Mouse (Mus musculus): Measurements from ENCODE around the gene Zcchc24. TPM values are rescaled to one million over a fixed set of nuclear protein-coding genes. Genes with fewer than 3 reads are reported as not detected.
A peak's percentile ranks its signal among the peaks of the same experiment; 100 is the strongest.

Gene Zcchc24
- polyA plus RNA-seq, 1 experiment = 34.8 TPM

DNA sequence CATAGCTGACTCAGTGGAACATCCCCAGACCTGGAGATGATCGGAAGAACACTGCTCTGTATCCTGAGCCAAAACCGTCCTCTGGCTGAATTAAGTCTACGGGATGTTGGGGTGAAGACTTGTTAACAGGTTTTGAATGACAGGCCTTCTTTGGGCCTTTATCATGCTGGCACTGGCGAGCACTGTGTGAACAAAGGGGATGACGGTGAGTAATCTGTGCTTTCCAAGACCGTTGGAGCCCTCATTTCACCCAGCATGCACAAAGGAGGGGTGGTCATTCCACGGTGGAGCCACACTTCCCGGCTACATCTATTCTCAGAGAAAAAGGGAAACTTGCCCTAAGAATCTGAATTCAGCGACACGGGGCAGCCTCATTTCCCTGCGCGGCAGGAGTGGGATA, 3.7 kb downstream of the Zcchc24 start:
- H3K27ac ChIP-seq (ENCODE audit: insufficient read depth, low read depth, low read length) = no peak overlapping the region
- peaks cover 8% of the 10 kb centered on the region for H3K4me1 ChIP-seq (ENCODE audit: control insufficient read depth, insufficient read depth, low read length)
- TF ChIP-seq POLR2A (IDR thresholded peaks at IDR 0.05; ENCODE audit: borderline replicate concordance, low read depth, low read length) = no peak
- TF ChIP-seq CTCF (IDR thresholded peaks at IDR 0.05; ENCODE audit: low read depth, low read length) = no peak
- no peak overlapping the region for H3K4me3 ChIP-seq (ENCODE audit: insufficient read depth, low read length)

DNA sequence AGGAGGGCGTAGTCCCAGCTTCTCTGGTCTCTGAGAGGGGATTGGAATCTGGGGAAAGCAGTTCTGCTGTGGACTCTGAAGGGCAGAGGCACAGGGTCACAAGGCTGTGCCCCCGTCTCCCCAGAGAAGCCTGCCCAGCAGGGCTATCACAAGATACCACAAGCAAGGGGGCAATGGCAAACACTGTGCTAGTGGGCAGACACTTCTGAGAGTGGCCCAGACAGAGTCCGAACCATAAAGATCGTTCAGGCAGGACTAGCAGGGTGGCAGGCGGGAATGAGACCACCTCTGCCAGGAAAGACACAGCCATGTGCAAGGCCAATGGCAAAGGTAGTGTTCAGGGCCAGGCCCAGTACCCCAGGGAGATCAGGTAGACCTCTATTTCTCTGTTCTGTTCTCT, 7.7 kb downstream of the Zcchc24 start:
- H3K4me3 ChIP-seq (ENCODE audit: insufficient read depth, low read length) = no peak overlapping the region
- peaks cover 17% of the 10 kb centered on the region for H3K4me1 ChIP-seq (ENCODE audit: control insufficient read depth, insufficient read depth, low read length)
- no peak for TF ChIP-seq POLR2A (IDR thresholded peaks at IDR 0.05; ENCODE audit: borderline replicate concordance, low read depth, low read length)
- TF ChIP-seq CTCF (IDR thresholded peaks at IDR 0.05; ENCODE audit: low read depth, low read length) = no peak
- H3K27ac ChIP-seq (ENCODE audit: insufficient read depth, low read depth, low read length) = no peak overlapping the region

DNA sequence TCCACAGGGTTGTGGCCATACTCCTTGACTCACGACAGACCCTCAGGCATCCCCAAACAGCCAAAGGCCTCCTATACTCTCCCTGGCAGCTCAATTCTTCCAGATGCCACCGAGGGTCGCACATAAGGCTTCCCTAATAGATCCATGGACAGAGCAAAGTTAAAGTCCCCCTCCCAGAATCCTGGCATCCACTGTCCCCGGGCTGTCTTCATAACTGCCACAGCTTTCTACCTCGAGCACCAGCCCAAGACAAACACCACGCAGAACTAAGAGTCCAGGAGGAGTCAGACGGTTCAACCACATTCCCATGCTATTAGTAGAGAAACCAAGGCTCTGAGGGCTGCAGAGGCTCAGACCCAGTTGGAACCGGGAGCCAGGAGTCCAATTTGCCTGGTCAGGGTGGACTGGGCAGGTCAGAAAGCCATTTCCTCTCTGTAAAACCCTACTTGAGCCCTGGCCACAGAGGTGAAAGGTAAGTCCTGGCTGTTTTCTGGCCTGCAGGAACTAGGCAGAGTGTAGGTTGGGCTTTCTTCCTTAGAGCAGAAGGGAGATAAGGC, 8.8 kb downstream of the Zcchc24 start:
- Histone ChIP-seq H3K4me1 (ENCODE audit: control insufficient read depth, insufficient read depth, low read length) (peaks cover 17% of the 10 kb centered on the region), H3K27ac (ENCODE audit: insufficient read depth, low read depth, low read length) (peak overlapping the region; percentile 47), H3K4me3 (ENCODE audit: insufficient read depth, low read length) (no peak overlapping the region)
- no peak for TF ChIP-seq POLR2A (IDR thresholded peaks at IDR 0.05; ENCODE audit: borderline replicate concordance, low read depth, low read length)
- TF ChIP-seq CTCF (IDR thresholded peaks at IDR 0.05; ENCODE audit: low read depth, low read length) = no peak

DNA sequence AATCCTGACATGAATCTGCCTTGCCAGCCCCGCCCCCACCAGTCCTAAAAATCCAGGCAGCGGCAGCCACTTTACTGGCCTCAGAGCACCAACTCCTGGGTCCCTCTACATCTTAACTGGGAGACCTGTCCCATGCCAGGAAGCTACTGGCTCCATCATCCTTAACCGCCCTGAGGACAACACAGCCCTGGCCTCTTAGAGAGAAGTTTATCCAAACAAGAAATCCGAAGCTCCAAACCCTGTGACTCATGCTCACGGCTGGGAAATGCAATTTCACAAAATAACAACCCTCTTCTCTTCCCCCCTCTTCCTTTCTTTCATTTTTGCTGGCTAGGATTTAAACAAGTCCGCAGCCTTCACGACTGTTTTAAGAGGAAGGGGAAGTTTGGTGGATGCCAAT, 9.3 kb downstream of the Zcchc24 start:
- Histone ChIP-seq H3K4me1 (ENCODE audit: control insufficient read depth, insufficient read depth, low read length) (peaks cover 18% of the 10 kb centered on the region), H3K4me3 (ENCODE audit: insufficient read depth, low read length) (no peak overlapping the region), H3K27ac (ENCODE audit: insufficient read depth, low read depth, low read length) (peak overlapping the region; percentile 56)
- TF ChIP-seq CTCF (IDR thresholded peaks at IDR 0.05; ENCODE audit: low read depth, low read length) (no peak), POLR2A (IDR thresholded peaks at IDR 0.05; ENCODE audit: borderline replicate concordance, low read depth, low read length) (no peak)

DNA sequence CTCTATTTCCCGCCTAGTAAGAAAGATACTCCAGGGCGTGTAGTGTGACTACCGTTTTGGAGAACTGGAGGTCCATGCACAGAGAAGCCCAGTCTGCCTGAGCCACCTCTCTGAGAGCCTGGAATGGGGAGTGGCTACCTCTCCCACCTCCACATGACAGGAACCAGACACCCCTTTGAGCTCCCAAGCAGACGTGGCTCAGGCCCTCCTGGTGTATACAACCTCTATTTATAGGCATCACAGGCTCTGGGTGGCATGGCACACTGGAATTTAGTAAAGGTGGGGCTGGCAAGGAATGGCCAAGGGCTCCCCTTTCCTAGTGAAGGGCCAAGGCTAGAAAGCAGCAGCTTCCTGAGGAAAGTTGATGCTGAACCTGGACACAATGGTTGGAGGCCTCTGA, 10.9 kb downstream of the Zcchc24 start:
- Histone ChIP-seq H3K27ac (ENCODE audit: insufficient read depth, low read depth, low read length) (no peak overlapping the region), H3K4me3 (ENCODE audit: insufficient read depth, low read length) (no peak overlapping the region), H3K4me1 (ENCODE audit: control insufficient read depth, insufficient read depth, low read length) (peaks cover 20% of the 10 kb centered on the region)
- TF ChIP-seq CTCF (IDR thresholded peaks at IDR 0.05; ENCODE audit: low read depth, low read length) (no peak), POLR2A (IDR thresholded peaks at IDR 0.05; ENCODE audit: borderline replicate concordance, low read depth, low read length) (no peak)

DNA sequence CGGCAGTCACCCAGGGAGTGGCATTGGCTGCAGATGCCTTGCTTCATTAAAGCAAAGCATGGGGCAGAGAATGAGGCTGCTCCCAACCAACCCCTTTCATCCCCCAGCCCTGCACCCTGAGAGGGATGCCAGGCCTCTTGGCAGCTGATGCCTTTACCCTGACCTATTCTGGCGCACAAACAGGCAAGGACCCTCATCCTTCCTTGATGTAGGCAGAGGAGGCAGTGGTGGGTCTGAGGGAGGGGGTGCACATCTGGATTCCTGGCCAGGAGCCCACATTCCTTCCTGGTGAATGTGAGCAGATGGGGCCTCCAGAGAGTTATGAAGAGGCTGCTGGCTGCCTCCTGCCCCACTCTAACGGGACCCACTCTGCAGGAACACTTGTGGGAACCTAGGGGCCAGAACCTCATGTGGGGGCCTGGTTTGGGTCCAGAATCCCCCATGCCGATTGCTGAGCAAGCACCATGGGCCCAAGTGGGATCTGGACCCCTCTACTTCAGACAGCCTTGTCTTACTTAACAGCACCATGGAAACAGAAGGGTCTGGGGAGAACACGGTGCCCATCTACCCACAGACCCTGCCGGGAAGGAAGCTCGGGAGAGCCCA, 12.4 kb downstream of the Zcchc24 start:
- Histone ChIP-seq H3K4me1 (ENCODE audit: control insufficient read depth, insufficient read depth, low read length) (peaks cover 20% of the 10 kb centered on the region), H3K27ac (ENCODE audit: insufficient read depth, low read depth, low read length) (no peak overlapping the region), H3K4me3 (ENCODE audit: insufficient read depth, low read length) (no peak overlapping the region)
- no peak for TF ChIP-seq POLR2A (IDR thresholded peaks at IDR 0.05; ENCODE audit: borderline replicate concordance, low read depth, low read length)
- TF ChIP-seq CTCF (IDR thresholded peaks at IDR 0.05; ENCODE audit: low read depth, low read length) = no peak

DNA sequence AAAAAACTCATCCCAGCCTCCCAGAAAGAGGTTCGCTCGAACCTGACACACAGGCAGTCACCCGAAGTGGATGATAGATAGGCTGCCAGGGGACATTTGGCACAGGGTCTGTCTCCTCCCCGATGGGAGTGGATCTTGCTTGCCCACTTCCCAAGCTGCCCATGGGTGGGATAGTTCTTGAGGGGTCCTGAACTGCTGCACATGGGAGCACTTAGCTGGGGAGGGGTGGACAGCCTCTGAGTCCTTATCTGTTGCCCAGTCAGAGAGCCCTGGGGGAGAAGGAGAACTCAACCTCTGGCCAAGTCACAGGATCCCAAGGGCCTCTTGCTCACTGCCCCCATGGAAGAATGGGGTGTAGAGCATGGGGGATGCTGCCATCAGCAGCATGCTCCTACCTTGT, 13.3 kb downstream of the Zcchc24 start:
- H3K27ac ChIP-seq (ENCODE audit: insufficient read depth, low read depth, low read length) = no peak overlapping the region
- TF ChIP-seq CTCF (IDR thresholded peaks at IDR 0.05; ENCODE audit: low read depth, low read length) = no peak
- TF ChIP-seq POLR2A (IDR thresholded peaks at IDR 0.05; ENCODE audit: borderline replicate concordance, low read depth, low read length) = no peak
- peaks cover 19% of the 10 kb centered on the region for H3K4me1 ChIP-seq (ENCODE audit: control insufficient read depth, insufficient read depth, low read length)
- H3K4me3 ChIP-seq (ENCODE audit: insufficient read depth, low read length) = no peak overlapping the region

DNA sequence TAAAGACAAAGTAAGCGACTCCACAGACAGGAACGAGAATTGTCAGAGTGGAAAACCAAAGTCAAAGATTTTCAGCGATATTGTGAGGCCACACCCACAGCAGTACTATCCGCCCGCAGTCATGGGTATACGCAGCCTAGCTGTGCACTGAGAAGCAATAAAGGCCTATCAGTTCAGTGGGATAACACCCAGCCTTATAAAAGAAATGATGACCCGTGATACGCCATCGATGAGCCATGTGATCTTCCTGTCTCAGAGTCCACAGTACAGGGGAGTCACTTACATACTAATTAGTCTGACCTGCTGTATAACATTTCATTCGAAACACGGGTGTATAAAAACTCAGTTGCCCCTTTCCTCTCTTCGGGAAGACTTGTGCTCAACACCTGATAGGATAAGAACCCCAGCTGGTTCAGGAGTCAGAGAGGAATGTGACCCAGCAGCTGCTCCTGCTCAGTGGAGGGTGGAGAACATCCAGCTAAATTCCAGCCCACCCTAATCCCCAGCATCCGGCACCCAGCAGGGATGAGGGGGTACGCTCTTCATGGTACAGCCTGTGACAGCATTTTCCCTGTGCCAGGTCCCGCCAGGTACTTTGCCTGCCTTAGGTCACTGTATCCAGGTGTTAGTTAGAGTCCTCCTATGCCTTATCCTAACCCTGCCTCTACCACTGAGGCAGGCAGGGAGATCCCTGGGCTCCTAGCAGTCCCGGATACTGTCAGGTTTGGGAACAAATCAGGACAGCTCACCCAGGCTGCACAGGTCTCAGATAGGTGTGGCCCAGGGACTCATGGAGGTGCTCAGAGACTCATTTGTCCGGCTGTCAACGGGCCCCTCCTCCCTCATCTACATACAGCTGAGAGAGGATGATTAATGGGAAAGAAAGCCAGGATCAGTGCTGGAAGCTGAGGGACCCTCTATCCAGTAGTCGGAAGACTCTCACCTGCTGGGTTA, 14.0 kb downstream of the Zcchc24 start:
- Histone ChIP-seq H3K27ac (ENCODE audit: insufficient read depth, low read depth, low read length) (no peak overlapping the region), H3K4me1 (ENCODE audit: control insufficient read depth, insufficient read depth, low read length) (peaks cover 12% of the 10 kb centered on the region), H3K4me3 (ENCODE audit: insufficient read depth, low read length) (no peak overlapping the region)
- TF ChIP-seq POLR2A (IDR thresholded peaks at IDR 0.05; ENCODE audit: borderline replicate concordance, low read depth, low read length) (no peak), CTCF (IDR thresholded peaks at IDR 0.05; ENCODE audit: low read depth, low read length) (no peak)

DNA sequence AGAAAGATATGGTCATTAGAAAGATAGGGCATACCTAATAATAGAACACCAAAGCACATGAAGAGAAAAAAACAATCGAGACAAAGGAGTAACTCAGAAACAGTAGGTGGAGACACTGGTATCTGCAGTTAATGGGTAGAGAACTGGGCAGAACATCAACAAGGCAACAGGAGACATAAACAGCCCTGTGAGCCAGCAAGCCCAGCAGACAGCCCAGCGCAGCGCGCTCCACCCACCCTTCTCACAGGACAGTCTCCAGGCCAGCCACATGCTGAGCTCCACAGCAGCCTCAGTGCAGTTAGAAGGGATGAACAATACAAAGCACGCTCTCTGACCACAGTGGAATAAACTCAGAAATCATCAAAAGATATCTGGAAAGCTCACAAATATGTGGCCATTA, 15.8 kb downstream of the Zcchc24 start:
- H3K4me3 ChIP-seq (ENCODE audit: insufficient read depth, low read length) = no peak overlapping the region
- no peak for TF ChIP-seq POLR2A (IDR thresholded peaks at IDR 0.05; ENCODE audit: borderline replicate concordance, low read depth, low read length)
- TF ChIP-seq CTCF (IDR thresholded peaks at IDR 0.05; ENCODE audit: low read depth, low read length) = no peak
- peaks cover 7% of the 10 kb centered on the region for H3K4me1 ChIP-seq (ENCODE audit: control insufficient read depth, insufficient read depth, low read length)
- no peak overlapping the region for H3K27ac ChIP-seq (ENCODE audit: insufficient read depth, low read depth, low read length)

DNA sequence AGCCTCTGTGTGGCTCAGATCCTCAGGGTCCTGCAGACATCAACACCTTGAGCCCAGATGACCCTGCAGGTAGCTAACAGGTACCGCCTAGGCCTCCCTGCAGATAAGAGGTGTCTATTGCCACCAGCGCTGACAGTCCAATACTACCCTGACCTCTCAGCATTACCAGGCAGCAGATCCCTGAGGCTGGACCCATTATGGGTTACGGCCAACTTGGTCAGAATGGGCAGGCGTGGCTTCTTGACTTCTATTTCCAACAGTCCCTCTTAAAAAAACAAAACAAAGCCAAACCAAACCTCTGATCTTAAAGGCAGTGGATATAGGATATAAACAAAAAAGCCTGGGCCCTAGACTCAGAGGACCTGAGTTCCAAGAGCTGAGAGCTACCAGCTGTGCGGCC, 17.8 kb downstream of the Zcchc24 start:
- TF ChIP-seq CTCF (IDR thresholded peaks at IDR 0.05; ENCODE audit: low read depth, low read length) (no peak), POLR2A (IDR thresholded peaks at IDR 0.05; ENCODE audit: borderline replicate concordance, low read depth, low read length) (no peak)
- Histone ChIP-seq H3K4me1 (ENCODE audit: control insufficient read depth, insufficient read depth, low read length) (peaks cover 20% of the 10 kb centered on the region), H3K4me3 (ENCODE audit: insufficient read depth, low read length) (no peak overlapping the region), H3K27ac (ENCODE audit: insufficient read depth, low read depth, low read length) (no peak overlapping the region)

Data from bone marrow macrophage, adult 2 months (primary cell).